Mouse (Mus musculus) adrenal gland, adult 2 months (tissue): ENCODE measurements around the gene Gck. TPM values are rescaled to one million over a fixed set of nuclear protein-coding genes. Genes with fewer than 3 reads are reported as not detected.

Experiments
- DNase-seq: peaks from one replicate; pipeline ENCODE4 v3.0.0; 2021
- polyA plus RNA-seq: library from polyadenylated mRNA; depleted of rRNA; stranded (reverse); fragments of >200 nt; gene quantifications from 2 replicates; pipeline ENCODE4 v1.2.3, GENCODE M21; 2012; rRNA removed
- total RNA-seq, 2 experiments: library from RNA; stranded (reverse); gene quantifications; 2 replicates each; pipeline ENCODE4 v1.2.3; 2021

The Gck gene
- total and polyA plus RNA-seq, 3 experiments: 1.2 to 3.7 (median 2.5) TPM

DNA sequence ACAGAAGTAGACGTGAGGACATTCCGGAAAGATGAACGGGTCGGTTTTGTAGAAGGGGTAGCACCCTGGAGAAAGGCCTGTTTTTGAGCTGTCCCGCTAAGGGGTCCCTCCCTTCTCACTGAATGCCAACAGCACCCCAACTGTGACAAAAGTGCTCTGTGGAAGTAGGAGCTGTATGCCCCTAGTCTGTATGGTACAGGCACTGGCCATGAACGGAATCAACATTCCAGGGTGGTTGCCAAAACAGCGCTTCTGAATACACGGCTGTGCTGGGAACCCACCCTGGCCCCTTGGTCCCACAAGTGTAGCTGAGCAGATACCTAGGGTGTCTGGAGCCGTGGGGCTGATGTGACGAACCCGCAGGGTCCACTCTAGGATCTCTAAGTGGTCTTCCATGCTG is 77.2 kb downstream of the Gck start:
- no peak for DNase-seq

DNA sequence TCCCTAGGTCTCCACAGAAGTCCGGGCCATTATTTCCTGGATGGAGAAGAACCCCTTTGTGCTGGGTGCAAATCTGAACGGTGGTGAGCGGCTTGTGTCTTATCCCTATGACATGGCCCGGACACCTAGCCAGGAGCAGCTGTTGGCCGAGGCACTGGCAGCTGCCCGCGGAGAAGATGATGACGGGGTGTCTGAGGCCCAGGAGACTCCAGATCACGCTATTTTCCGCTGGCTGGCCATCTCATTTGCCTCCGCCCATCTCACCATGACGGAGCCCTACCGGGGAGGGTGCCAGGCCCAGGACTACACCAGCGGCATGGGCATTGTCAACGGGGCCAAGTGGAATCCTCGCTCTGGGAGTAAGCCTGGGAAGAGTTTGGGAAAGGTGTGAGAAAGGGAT is 79.8 kb downstream of the Gck start:
- no peak for DNase-seq

DNA sequence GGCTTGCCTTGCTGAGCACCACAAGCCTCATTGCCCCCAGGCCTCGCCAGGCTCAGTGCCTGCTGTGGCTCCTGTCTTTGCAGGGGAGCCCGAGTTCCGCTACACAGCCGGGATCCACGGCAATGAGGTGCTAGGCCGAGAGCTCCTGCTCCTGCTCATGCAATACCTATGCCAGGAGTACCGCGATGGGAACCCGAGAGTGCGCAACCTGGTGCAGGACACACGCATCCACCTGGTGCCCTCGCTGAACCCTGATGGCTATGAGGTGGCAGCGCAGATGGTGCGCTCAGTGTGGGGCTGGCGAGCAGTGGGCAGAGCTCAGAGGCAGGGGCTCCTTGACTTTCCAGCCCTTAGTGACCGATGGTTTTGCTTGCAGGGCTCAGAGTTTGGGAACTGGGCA is 80.5 kb downstream of the Gck start:
- DNase-seq: no peak

DNA sequence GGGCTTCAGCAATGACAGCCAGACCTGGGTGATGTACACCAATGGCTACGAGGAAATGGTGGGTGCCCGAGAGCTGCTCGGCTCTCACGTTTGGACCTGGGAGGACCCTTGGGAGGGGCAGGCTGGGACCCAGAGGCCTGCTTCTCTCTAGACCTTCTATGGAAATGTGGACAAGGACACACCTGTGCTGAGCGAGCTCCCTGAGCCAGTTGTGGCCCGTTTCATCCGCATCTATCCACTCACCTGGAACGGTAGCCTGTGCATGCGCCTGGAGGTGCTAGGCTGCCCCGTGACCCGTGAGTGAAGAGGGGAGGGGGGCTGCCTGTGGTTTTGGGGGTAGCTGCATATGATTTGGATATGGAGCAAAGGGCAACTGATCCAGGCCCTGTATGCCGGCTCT is 81.6 kb downstream of the Gck start:
- no peak for DNase-seq

DNA sequence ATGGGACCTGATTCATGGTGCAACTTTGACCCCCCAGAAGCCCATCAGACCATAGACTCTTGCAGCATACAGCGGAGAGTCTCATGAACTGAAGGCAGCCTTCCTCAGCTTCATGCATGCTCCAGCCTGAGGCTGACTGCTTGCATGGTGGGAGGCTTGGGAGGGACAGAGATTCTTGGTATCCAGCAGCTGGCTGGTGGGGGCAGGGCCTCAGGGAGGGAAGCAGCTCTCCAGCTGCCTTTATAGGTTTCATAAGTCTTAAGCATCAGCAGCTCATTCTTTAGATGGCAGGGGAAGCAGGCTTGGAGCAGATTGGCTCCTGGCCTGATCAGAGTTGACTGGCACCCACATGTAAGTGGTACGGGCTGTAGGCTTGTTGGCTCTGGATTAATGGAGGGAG is 82.7 kb downstream of the Gck start:
- no peak for DNase-seq

GRCm38 (mm10) chr11:5862394-5863105 is 87.3 kb downstream of the Gck start:
- peak; percentile 92 for DNase-seq

- DNase-seq: peak; percentile 93
These were observed 88.0 kb downstream of the Gck start, which contains the start of gene Aebp1 for GRCm38 (mm10) chr11:5861678-5862393. TSS of gene Aebp1 (plus strand) at chr11:5861947.

DNA sequence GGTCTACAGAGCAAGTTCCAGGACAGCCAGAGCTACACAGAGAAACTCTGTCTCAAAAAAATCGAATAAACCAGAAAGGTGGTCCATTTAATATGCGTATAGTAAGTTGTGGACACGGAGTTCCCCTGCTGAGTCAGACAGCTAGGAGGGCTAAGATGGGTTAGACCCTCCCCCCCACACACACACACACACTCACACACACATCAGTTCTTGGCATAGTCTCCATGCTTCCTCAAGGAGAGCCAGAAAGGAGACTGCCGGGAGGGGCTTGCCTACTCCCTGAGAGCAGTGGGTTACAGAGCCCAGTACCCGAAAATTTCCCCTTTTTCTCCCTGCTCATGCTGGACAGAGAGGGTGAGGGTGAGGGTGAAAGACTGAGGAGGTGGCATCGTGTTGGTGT is 89.2 kb downstream of the Gck start:
- no peak for DNase-seq

DNA sequence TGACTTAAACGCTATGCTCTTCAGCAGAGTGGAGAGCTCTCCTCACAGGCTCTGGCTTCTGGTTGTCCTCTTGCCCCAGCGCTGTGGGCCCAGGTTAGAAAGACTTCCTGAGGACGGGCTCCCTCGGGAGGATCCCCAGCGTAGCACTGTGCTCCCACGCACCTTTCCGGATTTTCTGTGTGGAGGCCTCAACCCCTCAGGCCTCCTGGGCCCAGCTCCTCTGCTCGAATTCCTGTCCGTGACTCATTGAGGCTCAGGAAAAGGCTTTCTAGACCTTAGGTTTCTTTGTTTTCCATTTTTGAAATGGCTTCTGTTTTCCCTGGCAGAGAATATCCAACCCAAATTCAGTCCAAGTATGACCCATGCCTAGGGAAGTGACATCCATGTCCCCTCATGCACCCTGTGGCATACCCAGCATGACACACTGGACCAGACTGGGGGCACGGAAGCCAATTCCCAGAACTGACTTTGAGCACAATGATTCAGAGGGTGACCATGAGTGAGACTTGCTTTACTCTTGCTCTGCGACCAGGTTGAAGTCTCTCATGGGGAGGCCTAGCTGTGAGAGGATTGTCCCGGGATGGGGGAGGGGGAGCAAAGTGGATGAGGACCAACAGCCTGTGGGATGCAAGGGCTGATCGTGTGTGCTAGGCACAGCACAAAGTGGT is 89.9 kb downstream of the Gck start:
- peak; percentile 52 for DNase-seq

- no peak for DNase-seq
These were observed 91.2 kb downstream of the Gck start for GRCm38 (mm10) chr11:5858723-5859122.

GRCm38 (mm10) chr11:5856479-5857130 is 93.3 kb downstream of the Gck start:
- no peak for DNase-seq

- peak; percentile 68 for DNase-seq
These were observed 94.0 kb downstream of the Gck start for GRCm38 (mm10) chr11:5855902-5856301.

DNA sequence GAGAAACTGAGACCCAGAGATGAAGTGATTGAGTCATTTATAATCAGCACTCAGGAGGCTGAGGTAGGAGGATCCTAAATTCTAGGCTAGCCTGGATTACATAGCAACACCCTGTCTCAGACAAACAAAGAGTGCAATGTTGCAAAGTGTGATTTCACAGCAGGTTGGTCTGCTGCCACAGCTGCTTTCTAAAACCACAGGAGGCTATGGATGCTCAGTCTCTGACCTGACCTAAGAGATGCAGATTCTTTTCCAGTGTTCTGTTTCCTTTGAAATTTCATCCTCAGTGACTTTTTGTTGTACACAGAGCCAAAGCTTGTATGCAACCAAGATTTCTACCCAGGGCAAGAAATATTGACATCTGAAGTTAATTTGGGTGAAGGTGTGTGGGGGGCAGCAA is 94.4 kb downstream of the Gck start:
- DNase-seq: no peak

DNA sequence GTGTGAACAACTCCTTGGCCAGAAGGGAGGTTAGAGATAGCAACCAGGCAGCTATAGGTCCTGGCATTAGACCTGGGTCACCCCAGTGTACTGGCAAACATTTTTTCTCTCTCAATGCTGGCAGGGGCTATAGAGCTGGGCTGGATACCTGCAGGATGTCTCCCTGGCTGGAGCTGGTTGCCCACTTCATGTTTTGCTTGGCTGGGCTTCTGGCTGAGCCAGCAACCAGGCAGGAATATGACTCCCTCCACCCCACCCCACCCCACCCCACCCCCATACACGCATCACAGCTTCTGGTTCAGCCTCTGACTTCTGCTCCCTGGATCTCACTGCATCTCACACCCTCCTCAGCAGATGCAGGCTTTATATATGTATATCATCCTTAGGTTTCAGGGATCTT is 97.6 kb downstream of the Gck start:
- no peak for DNase-seq

GRCm38 (mm10) chr11:5851021-5851736 is 98.7 kb downstream of the Gck start:
- DNase-seq: no peak

Other genes with a start within 250 kb of the Gck start
- gene Mrps24, start 234.4 kb downstream of the Gck start, total RNA-seq: 100 to 1,000 TPM; 137 to 178 TPM
- gene Mrps24, start 234.4 kb downstream of the Gck start, polyA plus RNA-seq: 740 and 796 TPM in 2 replicates
- 10 to 100 TPM; 63.8 to 65.2 TPM for gene Urgcp, start 187.7 kb downstream of the Gck start, total RNA-seq
- 30.6 and 34.0 TPM in 2 replicates for gene Urgcp, start 187.7 kb downstream of the Gck start, polyA plus RNA-seq
- gene Dbnl, start 161.6 kb downstream of the Gck start, total RNA-seq: 10 to 100 TPM; 66.6 to 79.3 TPM
- 45.7 and 58.2 TPM in 2 replicates for gene Dbnl, start 161.6 kb downstream of the Gck start, polyA plus RNA-seq
- not detected for gene Pgam2, start 146.3 kb downstream of the Gck start, total RNA-seq
- gene Pgam2, start 146.3 kb downstream of the Gck start, polyA plus RNA-seq: not detected in 2 replicates
- gene Polm, start 112.1 kb downstream of the Gck start, total RNA-seq: 1 to 10 TPM; 5.6 to 7.6 TPM
- gene Polm, start 112.1 kb downstream of the Gck start, polyA plus RNA-seq: 28.5 and 28.7 TPM in 2 replicates
- gene Aebp1, start 88.1 kb downstream of the Gck start, total RNA-seq: 100 to 1,000 TPM; 390 to 452 TPM
- gene Aebp1, start 88.1 kb downstream of the Gck start, polyA plus RNA-seq: 526 and 692 TPM in 2 replicates
- gene Pold2, start 71.8 kb downstream of the Gck start, total RNA-seq: 10 to 100 TPM; 38.1 to 51.8 TPM
- gene Pold2, start 71.8 kb downstream of the Gck start, polyA plus RNA-seq: 192 and 223 TPM in 2 replicates
- gene Myl7, start 51.3 kb downstream of the Gck start, total RNA-seq: not detected
- gene Myl7, start 51.3 kb downstream of the Gck start, polyA plus RNA-seq: 0.47 TPM in 1 of 2 replicates, not detected in the other
- gene Ykt6, start 5.6 kb upstream of the Gck start, total RNA-seq: 10 to 100 TPM; 70.9 to 73.8 TPM
- 34.0 and 39.4 TPM in 2 replicates for gene Ykt6, start 5.6 kb upstream of the Gck start, polyA plus RNA-seq
- gene Camk2b, start 116.3 kb upstream of the Gck start, total RNA-seq: 10 to 100 TPM; 11.1 to 16.2 TPM
- 10.2 and 12.0 TPM in 2 replicates for gene Camk2b, start 116.3 kb upstream of the Gck start, polyA plus RNA-seq
- gene A730071L15Rik, start 249.9 kb upstream of the Gck start, total RNA-seq: under 1 TPM; 0.23 to 0.35 TPM
- gene A730071L15Rik, start 249.9 kb upstream of the Gck start, polyA plus RNA-seq: not detected in 2 replicates